Mouse (Mus musculus): ENCODE results near the gene Gm47985. TPM values are rescaled to one million over a fixed set of nuclear protein-coding genes. Genes with fewer than 3 reads are reported as not detected.
"Not testable (repeated sequence)": the region's sequence is repeated elsewhere in the genome, so short reads cannot be mapped to it uniquely, and the experiment has no call there.

Gene Gm47985
- polyA plus RNA-seq, 1 experiment from 2014 or later, result 0.23 TPM

DNA sequence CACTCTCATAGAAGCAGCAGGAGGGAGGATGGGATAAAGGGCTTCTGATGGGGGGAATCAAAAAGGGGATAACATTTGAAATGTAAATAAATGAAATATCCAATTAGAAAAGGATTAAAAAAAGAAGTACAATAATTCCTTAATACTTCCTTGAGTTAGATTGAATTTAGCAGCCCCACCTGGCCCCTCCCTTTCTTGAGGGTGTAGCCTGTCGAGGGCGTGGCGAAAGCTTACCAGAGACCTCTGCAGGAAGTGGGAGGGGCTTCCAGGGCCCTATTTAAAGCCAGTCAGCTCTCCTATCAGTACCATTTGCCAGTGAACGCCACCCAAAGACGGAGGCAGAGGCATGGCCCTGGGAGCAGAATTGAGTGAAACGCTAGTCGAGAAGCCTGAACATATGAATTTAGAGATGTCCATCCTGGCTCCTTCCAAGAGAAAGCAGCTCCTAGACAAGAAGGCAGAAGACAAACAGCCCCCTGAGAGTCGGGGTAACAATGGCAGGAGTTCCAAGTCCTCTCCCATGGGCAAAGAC lies 27.6 kb downstream of the Gm47985 start, which contains the start of gene Gm47996:
Gm47996 (plus strand) TSS at position 308 of the 532 bp plus-strand sequence.
- 89% methylated on average over 4 of the region's 8 CpGs for WGBS
- H3K36me3 ChIP-seq, result not testable (repeated sequence)

DNA sequence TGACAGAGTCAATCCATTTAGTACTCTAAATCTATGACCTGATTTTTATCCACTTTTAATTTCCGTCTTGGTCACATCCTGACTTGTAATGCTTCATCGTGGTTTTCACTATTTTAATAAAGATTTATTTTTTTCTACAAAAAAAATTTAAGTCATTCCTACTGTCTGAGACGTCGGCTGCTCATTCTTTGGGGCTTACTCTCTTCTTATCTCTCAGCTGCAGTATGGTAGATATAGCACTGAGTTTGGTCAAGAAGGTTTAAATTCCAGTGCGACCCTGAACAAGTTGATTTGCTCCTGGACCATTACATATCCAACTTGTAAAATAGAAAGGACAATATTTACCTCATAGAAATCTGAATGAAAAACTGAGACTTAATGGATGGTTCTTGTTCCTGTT lies 29.3 kb downstream of the Gm47985 start:
- not testable (repeated sequence) for H3K4me1 ChIP-seq (replicated peaks); H3K27me3 ChIP-seq; ATAC-seq (ENCODE audit: low FRiP score); H3K36me3 ChIP-seq; H3K27ac ChIP-seq; H3K4me2 ChIP-seq; H3K4me3 ChIP-seq; H3K9me3 ChIP-seq; H3K9ac ChIP-seq
- WGBS, result 93% methylated on average over 5 of the region's 5 CpGs

More for the DNA sequence above, 27.6 kb downstream of the Gm47985 start, which contains the start of gene Gm47996:
- ATAC-seq (ENCODE audit: low FRiP score); H3K4me1 ChIP-seq (replicated peaks); H3K4me3 ChIP-seq; H3K27me3 ChIP-seq; H3K9ac ChIP-seq; H3K4me2 ChIP-seq; H3K9me3 ChIP-seq; H3K27ac ChIP-seq: not testable (repeated sequence)

DNA sequence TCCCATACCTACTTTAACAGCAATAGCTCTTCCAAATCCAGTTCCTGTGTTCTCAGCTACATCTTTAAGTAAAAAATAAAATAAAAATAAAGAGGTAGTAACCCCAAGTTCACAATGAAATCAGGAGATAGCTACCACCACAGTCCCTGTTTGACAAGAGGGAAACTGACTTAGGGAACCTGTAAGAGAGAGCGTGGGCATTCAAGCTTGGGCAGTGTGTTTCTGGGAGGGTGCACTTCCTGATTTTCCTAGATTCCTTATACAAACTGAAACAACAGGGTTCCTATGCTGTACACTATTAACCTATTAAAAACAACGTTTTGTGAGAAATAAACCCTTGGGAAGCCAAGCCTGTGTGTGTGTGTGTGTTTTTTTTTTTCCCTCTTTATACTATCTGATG lies 32.5 kb downstream of the Gm47985 start:
- Histone ChIP-seq H3K9ac (no peak overlapping the region), H3K4me3 (no peak overlapping the region), H3K4me2 (no peak overlapping the region), H3K9me3 (no peaks in the 10 kb centered on the region), H3K4me1 (replicated peaks) (no peaks in the 10 kb centered on the region), H3K27ac (no peak overlapping the region), H3K27me3 (no peaks in the 10 kb centered on the region), H3K36me3 (no peaks in the 10 kb centered on the region)
- WGBS, result 73% methylated on average over 2 of the region's 2 CpGs
- ATAC-seq (ENCODE audit: low FRiP score), result no peak

DNA sequence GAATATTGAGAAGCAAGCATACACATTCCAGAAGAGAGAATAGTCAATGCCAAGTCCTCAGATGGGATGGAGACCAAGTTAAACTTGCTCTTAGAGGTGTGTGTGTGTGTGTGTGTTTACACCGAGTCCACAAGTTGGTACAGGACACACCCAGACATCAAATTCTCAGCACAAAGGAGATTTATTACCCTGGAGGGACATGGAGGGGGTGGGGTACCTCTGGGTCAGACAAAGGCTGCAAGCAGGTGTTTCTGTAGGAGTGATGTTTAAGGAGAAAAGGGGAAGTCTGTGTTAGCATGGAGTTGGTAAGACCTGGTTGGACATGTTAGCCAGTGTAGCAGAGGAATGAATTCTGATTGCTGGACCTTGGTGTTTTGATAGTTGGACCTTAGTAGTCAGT lies 33.6 kb downstream of the Gm47985 start:
- H3K9ac ChIP-seq, result no peak overlapping the region
- H3K4me1 ChIP-seq (replicated peaks), result no peaks in the 10 kb centered on the region
- no peak overlapping the region for H3K4me2 ChIP-seq
- 83% methylated on average over 1 of the region's 1 CpGs for WGBS
- H3K4me3 ChIP-seq, result no peak overlapping the region
- H3K27ac ChIP-seq, result no peak overlapping the region
- H3K36me3 ChIP-seq, result no peaks in the 10 kb centered on the region
- H3K9me3 ChIP-seq, result no peaks in the 10 kb centered on the region
- ATAC-seq (ENCODE audit: low FRiP score), result no peak
- no peaks in the 10 kb centered on the region for H3K27me3 ChIP-seq

DNA sequence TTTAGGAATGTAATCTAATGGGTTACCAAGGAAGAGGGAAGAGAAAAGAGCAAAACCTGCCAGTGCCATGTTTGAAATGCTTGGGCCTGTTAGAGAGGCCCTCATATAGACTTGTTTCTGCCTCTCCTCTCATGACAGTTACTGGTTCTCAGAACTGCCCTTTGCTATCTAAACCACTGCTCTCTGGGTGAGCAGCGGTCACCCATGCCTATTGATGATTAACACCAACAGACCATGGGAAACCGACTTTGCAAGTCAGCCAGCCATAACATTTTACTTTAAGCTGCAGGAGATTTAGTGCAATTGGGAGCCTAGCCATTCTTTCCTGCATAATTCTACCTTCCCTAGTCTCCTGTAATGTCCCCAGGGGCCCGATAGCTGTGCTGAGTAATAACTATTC lies 34.1 kb downstream of the Gm47985 start:
- no peak overlapping the region for H3K4me2 ChIP-seq
- H3K27ac ChIP-seq, result no peak overlapping the region
- H3K36me3 ChIP-seq, result no peaks in the 10 kb centered on the region
- no peaks in the 10 kb centered on the region for H3K9me3 ChIP-seq
- no peak for ATAC-seq (ENCODE audit: low FRiP score)
- no peaks in the 10 kb centered on the region for H3K27me3 ChIP-seq
- H3K4me3 ChIP-seq, result no peak overlapping the region
- 71% methylated on average over 3 of the region's 3 CpGs for WGBS
- H3K4me1 ChIP-seq (replicated peaks), result no peaks in the 10 kb centered on the region
- no peak overlapping the region for H3K9ac ChIP-seq

DNA sequence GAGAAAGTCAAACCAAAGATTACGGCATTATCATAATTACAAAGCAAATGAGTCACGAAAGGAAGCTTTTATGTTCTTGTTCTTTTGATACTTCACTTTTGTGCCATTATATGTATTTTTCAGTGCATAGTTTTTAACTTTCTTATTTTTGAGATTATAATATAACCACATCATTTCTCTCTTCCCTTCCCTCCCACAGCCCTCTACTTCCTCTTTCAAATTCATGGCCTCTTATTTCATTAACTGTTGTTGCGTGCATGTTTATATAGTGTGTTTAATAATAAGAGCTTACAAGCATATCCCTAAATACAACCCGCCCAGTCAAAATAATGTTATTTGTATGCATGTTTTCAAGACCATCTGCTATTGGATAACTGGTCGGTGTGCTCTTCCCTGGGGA lies 36.7 kb downstream of the Gm47985 start:
- whole genome bisulfite sequencing, result 90% methylated on average over 5 of the region's 5 CpGs
- ATAC-seq (ENCODE audit: low FRiP score), result no peak
- H3K9me3 ChIP-seq, result no peaks in the 10 kb centered on the region

DNA sequence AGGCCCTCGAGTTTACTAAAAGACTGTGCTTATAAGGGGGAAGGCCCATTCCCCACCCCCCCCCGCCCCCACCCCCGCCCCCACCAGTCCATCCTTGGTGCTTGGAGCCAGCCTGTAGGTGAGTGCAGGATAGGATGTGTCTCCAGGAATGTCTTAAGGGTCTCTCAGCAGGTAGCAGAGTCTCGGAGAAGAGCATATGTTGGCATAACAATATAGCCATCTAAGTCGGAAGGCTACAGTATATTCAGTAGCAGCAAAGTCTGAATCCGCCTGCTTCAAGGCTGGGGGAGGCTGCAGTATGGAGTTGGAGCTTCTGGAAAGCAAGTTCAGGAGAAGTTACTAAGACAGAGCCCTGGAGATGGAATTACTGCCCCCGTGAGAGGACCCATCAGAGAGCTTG lies 37.8 kb downstream of the Gm47985 start:
- H3K27me3 ChIP-seq, result no peaks in the 10 kb centered on the region
- H3K36me3 ChIP-seq, result no peaks in the 10 kb centered on the region
- no peak overlapping the region for H3K4me2 ChIP-seq
- WGBS, result 68% methylated on average over 7 of the region's 7 CpGs
- H3K9me3 ChIP-seq, result no peaks in the 10 kb centered on the region
- no peak for ATAC-seq (ENCODE audit: low FRiP score)
- H3K4me1 ChIP-seq (replicated peaks), result no peaks in the 10 kb centered on the region
- H3K9ac ChIP-seq, result no peak overlapping the region
- no peak overlapping the region for H3K4me3 ChIP-seq
- H3K27ac ChIP-seq, result no peak overlapping the region

More for the DNA sequence above, 36.7 kb downstream of the Gm47985 start:
- H3K4me3 ChIP-seq, result no peak overlapping the region
- no peak overlapping the region for H3K27ac ChIP-seq
- H3K27me3 ChIP-seq, result no peaks in the 10 kb centered on the region
- no peaks in the 10 kb centered on the region for H3K4me1 ChIP-seq (replicated peaks)
- H3K9ac ChIP-seq, result no peak overlapping the region
- H3K36me3 ChIP-seq, result no peaks in the 10 kb centered on the region
- no peak overlapping the region for H3K4me2 ChIP-seq

DNA sequence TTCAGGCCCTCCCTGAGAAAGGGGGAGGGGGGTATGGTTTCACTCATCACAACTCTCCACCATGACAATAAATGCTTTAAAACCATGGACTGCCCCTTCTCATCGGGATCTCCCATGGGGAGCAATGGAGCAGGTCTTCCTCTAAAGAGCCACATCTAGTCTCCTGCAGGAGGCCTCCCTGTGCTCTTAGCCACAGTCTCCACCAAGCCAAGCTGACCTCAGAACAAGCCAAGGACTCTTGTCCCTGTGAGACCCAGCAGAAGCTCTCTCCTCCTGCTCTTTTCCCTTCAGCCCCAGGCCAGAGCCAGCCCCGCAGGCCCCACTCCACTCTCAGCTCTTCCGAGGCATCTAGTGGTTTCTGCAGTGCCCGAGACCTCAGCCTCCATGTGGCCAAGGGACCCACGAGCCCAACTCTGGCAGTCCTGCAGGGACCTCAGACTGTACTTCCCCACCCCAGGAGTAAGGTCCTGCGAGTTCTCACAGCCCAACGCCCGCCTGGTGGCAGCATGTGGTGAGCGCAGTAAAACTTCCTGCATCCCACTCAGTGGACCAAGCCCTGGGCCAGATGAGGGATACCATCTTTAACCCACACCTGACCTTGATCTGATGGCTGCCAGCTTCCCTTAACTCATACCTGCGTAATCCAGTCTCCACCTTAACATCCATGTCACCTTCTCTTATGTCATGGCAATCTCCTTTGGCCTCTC lies 40.4 kb downstream of the Gm47985 start:
- Histone ChIP-seq H3K9me3 (no peaks in the 10 kb centered on the region), H3K9ac (no peak overlapping the region), H3K36me3 (no peaks in the 10 kb centered on the region), H3K4me2 (no peak overlapping the region), H3K4me1 (replicated peaks) (no peaks in the 10 kb centered on the region), H3K4me3 (no peak overlapping the region), H3K27ac (no peak overlapping the region), H3K27me3 (no peaks in the 10 kb centered on the region)
- no peak for ATAC-seq (ENCODE audit: low FRiP score)
- 87% methylated on average over 10 of the region's 10 CpGs for WGBS

DNA sequence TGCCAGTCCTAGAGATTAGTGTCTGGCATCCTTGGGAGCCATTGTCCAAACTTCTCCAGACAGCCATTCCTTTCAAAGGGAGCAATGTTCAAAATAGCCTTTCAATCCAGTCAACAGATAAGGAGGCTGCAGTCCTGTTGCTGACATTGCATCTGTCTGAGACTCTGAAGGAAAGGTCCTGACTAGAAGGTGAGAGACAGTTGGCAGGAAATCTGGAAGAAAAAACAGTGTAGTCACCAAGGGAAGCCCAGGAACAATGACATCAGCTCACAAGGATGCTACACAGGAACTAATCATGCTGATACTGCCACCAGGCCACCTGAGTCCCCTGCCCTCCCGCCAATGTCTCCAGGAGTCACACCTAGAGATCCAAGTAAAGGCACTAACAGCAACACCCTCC lies 41.0 kb downstream of the Gm47985 start:
- Histone ChIP-seq H3K4me1 (replicated peaks) (no peaks in the 10 kb centered on the region), H3K9me3 (no peaks in the 10 kb centered on the region), H3K27me3 (no peaks in the 10 kb centered on the region), H3K4me3 (no peak overlapping the region), H3K4me2 (no peak overlapping the region), H3K9ac (no peak overlapping the region), H3K36me3 (no peaks in the 10 kb centered on the region), H3K27ac (no peak overlapping the region)
- no peak for ATAC-seq (ENCODE audit: low FRiP score)
- 84% methylated on average over 1 of the region's 1 CpGs for WGBS

DNA sequence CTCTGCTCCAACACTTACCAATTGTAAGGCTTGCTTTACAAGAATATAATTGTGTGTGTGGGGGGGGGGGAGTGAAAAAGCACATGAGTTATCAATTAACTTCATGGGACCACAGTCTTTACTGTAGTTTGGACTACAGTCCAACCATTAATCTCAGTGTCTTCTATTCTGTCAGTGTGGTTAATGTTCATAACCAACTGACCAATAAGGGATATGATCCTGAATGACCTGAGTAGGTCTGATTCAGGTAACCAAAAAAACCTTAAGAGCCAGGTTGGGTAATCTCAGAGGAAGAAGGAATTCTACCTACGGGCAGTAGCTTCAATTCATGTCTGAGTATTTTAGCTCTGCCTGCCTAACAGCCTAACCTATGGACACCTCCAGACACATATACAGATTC lies 42.2 kb downstream of the Gm47985 start:
- no peak overlapping the region for H3K4me2 ChIP-seq
- no peak overlapping the region for H3K27ac ChIP-seq
- no peaks in the 10 kb centered on the region for H3K4me1 ChIP-seq (replicated peaks)
- no peak overlapping the region for H3K4me3 ChIP-seq
- WGBS, result 91% methylated on average over 1 of the region's 1 CpGs
- no peaks in the 10 kb centered on the region for H3K36me3 ChIP-seq
- H3K9ac ChIP-seq, result no peak overlapping the region
- H3K27me3 ChIP-seq, result no peaks in the 10 kb centered on the region
- no peaks in the 10 kb centered on the region for H3K9me3 ChIP-seq
- no peak for ATAC-seq (ENCODE audit: low FRiP score)

DNA sequence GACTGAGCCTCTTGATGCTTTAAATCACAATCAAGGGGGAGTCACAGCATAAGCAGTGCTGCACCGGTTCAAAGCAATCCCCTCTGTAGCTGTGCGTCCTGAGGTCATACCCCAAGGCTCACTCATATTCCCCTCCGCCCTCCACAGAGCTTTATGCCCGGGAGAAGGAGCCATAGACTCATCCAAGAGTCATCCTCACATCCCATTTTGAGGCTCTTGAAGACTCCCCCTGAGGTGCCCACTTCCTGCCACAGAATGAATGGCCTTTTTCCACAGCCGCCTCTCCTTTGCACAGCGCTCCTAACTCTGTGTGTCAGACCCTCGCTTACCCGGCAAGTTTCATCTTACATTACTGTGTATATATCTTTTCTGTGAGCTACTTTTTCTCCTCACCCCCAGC lies 45.2 kb downstream of the Gm47985 start:
- H3K27me3 ChIP-seq, result no peaks in the 10 kb centered on the region
- H3K36me3 ChIP-seq, result no peaks in the 10 kb centered on the region
- H3K9me3 ChIP-seq, result no peaks in the 10 kb centered on the region
- no peak overlapping the region for H3K4me2 ChIP-seq
- no peak overlapping the region for H3K4me3 ChIP-seq
- no peak for ATAC-seq (ENCODE audit: low FRiP score)
- H3K4me1 ChIP-seq (replicated peaks), result no peaks in the 10 kb centered on the region
- H3K9ac ChIP-seq, result no peak overlapping the region
- WGBS, result 82% methylated on average over 8 of the region's 8 CpGs
- no peak overlapping the region for H3K27ac ChIP-seq

DNA sequence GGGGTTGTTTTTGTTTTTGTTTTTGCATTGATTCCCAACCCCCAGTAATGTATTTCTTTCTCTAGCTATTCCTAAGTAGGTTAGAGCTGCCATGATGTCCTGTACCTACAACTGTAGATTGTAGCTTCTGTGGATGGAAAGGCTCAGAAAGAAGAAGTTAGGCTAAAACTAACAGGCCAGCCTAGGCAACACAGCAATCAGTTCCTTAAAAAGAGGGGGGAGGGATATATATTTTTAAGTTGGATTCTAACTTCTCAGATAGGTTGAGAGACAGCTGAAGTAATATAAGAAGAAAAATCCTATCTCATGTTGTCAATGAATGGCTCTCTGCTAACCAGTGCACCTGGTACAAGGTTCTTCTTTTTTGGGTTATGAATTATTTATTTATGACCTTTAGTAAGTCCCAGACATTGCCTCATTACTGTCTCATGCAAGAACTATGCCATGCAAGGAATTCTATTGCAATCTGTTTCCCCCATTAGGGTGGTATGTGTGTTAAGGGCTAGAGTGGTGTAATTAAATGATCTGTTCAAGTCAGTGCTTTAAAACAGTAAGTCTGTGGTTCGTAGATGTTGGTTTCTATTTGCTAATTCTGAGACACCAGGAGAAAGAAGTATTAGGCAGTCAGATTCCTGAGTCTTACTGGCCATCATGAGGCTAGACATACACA lies 46.1 kb downstream of the Gm47985 start:
- H3K9ac ChIP-seq, result no peak overlapping the region
- 85% methylated on average over 1 of the region's 1 CpGs for WGBS
- no peak overlapping the region for H3K27ac ChIP-seq
- H3K27me3 ChIP-seq, result no peaks in the 10 kb centered on the region
- no peak overlapping the region for H3K4me2 ChIP-seq
- no peaks in the 10 kb centered on the region for H3K4me1 ChIP-seq (replicated peaks)
- no peak overlapping the region for H3K4me3 ChIP-seq
- ATAC-seq (ENCODE audit: low FRiP score), result no peak
- no peaks in the 10 kb centered on the region for H3K9me3 ChIP-seq
- no peaks in the 10 kb centered on the region for H3K36me3 ChIP-seq

DNA sequence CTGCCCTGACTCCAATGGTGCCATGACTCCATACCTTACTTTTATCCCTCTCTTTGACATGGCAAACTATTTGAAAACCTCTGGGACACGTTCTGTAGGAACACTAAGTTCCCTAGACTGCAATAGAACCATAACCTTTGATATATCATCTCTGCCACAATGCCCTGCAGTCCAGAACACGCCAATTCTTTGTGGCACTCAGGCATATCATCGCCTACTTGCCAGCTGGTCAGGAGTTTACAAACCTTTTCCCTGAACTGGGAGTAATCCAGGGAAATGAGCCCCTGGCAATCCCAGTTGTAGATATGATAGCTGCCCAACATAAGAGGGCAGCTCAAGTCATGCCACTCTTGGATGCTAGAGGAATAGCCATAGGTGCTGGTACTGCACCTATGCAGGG lies 50.0 kb downstream of the Gm47985 start:
- 84% methylated on average over 3 of the region's 3 CpGs for WGBS
- no peak overlapping the region for H3K4me2 ChIP-seq
- no peaks in the 10 kb centered on the region for H3K9me3 ChIP-seq
- no peak overlapping the region for H3K4me3 ChIP-seq
- no peaks in the 10 kb centered on the region for H3K4me1 ChIP-seq (replicated peaks)
- no peak overlapping the region for H3K27ac ChIP-seq
- no peaks in the 10 kb centered on the region for H3K27me3 ChIP-seq
- no peak for ATAC-seq (ENCODE audit: low FRiP score)
- H3K36me3 ChIP-seq, result no peaks in the 10 kb centered on the region
- no peak overlapping the region for H3K9ac ChIP-seq
